Mouse (Mus musculus): ENCODE results near the gene Trpc7.

Gene Trpc7

GRCm38 (mm10) chr13:56895893-56896292 is at the start of gene Trpc7:
TSS of gene Trpc7 (minus strand) at chr13:56895993.
- no peak for DNase-seq

GRCm38 (mm10) chr13:56939261-56939660 is 43.5 kb upstream of the Trpc7 start:
- no peak for DNase-seq

- DNase-seq, result no peak
These were observed 38.2 kb upstream of the Trpc7 start for GRCm38 (mm10) chr13:56933832-56934510.

- DNase-seq, result no peak
These were observed 34.6 kb upstream of the Trpc7 start for GRCm38 (mm10) chr13:56930421-56930820.

- DNase-seq, result no peak
These were observed 27.2 kb upstream of the Trpc7 start for GRCm38 (mm10) chr13:56922976-56923375.

- no peak for DNase-seq
These were observed 25.5 kb upstream of the Trpc7 start for GRCm38 (mm10) chr13:56921251-56921650.

- DNase-seq, result no peak
These were observed 18.9 kb upstream of the Trpc7 start for GRCm38 (mm10) chr13:56914721-56915120.

- no peak for DNase-seq
These were observed 15.3 kb upstream of the Trpc7 start for GRCm38 (mm10) chr13:56911093-56911492.

- DNase-seq, result no peak
These were observed 407 bp downstream of the Trpc7 start for GRCm38 (mm10) chr13:56895386-56895785.

- no peak for DNase-seq
These were observed 1.2 kb downstream of the Trpc7 start for GRCm38 (mm10) chr13:56894543-56894942.

- no peak for DNase-seq
These were observed 5.9 kb downstream of the Trpc7 start for GRCm38 (mm10) chr13:56889888-56890287.

- no peak for DNase-seq
These were observed 12.9 kb downstream of the Trpc7 start for GRCm38 (mm10) chr13:56882931-56883330.

- DNase-seq, result no peak
These were observed 31.2 kb downstream of the Trpc7 start for GRCm38 (mm10) chr13:56864567-56864966.

GRCm38 (mm10) chr13:56862011-56862410 is 33.8 kb downstream of the Trpc7 start:
- DNase-seq, result no peak

GRCm38 (mm10) chr13:56854506-56854905 is 41.3 kb downstream of the Trpc7 start:
- DNase-seq, result no peak

- DNase-seq, result no peak
These were observed 42.4 kb downstream of the Trpc7 start for GRCm38 (mm10) chr13:56853436-56853835.

GRCm38 (mm10) chr13:56845866-56846265 is 49.9 kb downstream of the Trpc7 start:
- no peak for DNase-seq

GRCm38 (mm10) chr13:56815471-56815870 is 80.3 kb downstream of the Trpc7 start:
- no peak for DNase-seq

- peak; percentile 36 to 50 for DNase-seq
These were observed 88.9 kb downstream of the Trpc7 start for GRCm38 (mm10) chr13:56806776-56807490.

GRCm38 (mm10) chr13:56805131-56805530 is 90.7 kb downstream of the Trpc7 start:
- DNase-seq, result no peak

GRCm38 (mm10) chr13:56797459-56797858 is 98.3 kb downstream of the Trpc7 start:
- DNase-seq, result no peak

- DNase-seq, result no peak
These were observed 100.3 kb downstream of the Trpc7 start for GRCm38 (mm10) chr13:56795501-56795900.

- no peak for DNase-seq
These were observed 101.4 kb downstream of the Trpc7 start for GRCm38 (mm10) chr13:56794441-56794840.

GRCm38 (mm10) chr13:56792844-56793243 is 102.9 kb downstream of the Trpc7 start:
- DNase-seq, result no peak

Measured in thymus, adult 18-20 months (tissue).